Mouse (Mus musculus): Measurements from ENCODE around the gene Rplp2. TPM values are rescaled to one million over a fixed set of nuclear protein-coding genes. Genes with fewer than 3 reads are reported as not detected.

Gene Rplp2
- polyA plus RNA-seq, 1 experiment from 2014 or later = 704 TPM

DNA sequence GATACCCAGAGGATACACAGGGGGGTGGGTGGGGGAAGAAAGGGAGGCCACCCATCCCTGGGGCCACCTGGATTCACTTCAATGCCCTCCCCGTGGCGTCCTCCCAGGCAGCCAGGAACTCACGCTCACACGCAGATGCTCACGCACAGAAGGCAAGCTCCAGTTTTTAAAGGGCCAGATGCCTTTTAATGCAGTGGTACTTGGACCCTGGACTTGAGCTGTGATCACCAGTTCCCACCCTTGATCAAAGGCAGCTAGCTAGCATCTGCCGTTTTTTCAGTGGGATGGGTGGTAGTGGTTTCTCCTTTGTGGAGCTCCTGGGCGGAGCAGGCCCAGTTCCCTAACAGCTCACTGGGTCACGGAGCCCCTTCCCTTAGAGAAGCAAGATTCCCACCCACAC, 12.7 kb upstream of the Rplp2 start:
- peak overlapping the region; percentile 73 for H3K9ac ChIP-seq (ENCODE audit: low read length)
- 16% methylated on average over 8 of the region's 8 CpGs for WGBS
- H3K27me3 ChIP-seq (ENCODE audit: control insufficient read depth, insufficient read depth, low read length) = no peaks in the 10 kb centered on the region
- H3K9me3 ChIP-seq (replicated peaks; ENCODE audit: control insufficient read depth, low read length) = no peaks in the 10 kb centered on the region
- no peak for ATAC-seq (replicated peaks; ENCODE audit: extremely low read depth, insufficient read depth, low FRiP score)
- H3K4me2 ChIP-seq (ENCODE audit: low read depth, low read length) = peak overlapping the region; percentile 81
- peaks cover 18% of the 10 kb centered on the region for H3K36me3 ChIP-seq (ENCODE audit: control insufficient read depth, insufficient read depth)
- H3K4me3 ChIP-seq (ENCODE audit: low read length) = peak overlapping the region; percentile 64
- H3K27ac ChIP-seq (ENCODE audit: low read length) = peak overlapping the region; percentile 19
- H3K4me1 ChIP-seq (ENCODE audit: control insufficient read depth, insufficient read depth, low read length) = peaks cover 27% of the 10 kb centered on the region

- 3% methylated on average over 17 of the region's 17 CpGs for WGBS
- Histone ChIP-seq H3K27me3 (ENCODE audit: control insufficient read depth, insufficient read depth, low read length) (no peaks in the 10 kb centered on the region), H3K36me3 (ENCODE audit: control insufficient read depth, insufficient read depth) (peaks cover 18% of the 10 kb centered on the region)
Observed at GRCm38 (mm10) chr7:141435129-141435855, 11.9 kb upstream of the Rplp2 start.

DNA sequence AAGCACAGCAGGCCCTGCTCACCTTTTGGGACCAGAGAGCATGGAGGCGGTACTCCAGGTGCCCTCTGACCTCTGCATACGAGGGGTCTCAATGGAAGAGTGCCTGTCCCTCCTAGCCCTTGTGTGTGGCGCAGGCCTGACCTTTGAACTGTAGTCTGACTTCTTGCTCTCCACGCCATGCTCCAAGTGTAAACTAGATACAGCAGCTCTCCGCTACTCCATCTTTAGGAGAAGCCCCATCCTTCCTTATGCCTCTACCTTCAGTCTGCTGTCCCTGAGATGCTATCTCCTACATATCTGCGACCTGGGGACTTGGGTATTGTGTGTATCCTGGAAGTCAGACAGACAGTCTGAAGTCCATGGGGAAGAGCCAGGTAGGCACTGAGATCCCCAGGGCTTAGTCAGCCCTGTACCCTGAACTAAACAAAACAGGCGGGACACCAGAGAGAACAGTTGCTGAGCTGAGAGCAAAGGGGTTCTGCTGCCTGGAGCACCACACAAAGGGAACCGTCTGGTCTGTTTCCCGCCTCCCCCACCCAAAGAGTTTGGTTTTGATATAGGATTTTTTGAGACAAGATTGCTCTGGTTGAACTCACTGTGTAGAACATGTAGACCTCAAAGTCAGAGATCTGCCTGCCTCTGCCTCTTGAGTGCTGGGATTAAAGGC, 11.2 kb upstream of the Rplp2 start:
- no peak overlapping the region for H3K4me2 ChIP-seq (ENCODE audit: low read depth, low read length)

More at GRCm38 (mm10) chr7:141435129-141435855, 11.9 kb upstream of the Rplp2 start:
- peak overlapping the region; percentile 64 for H3K4me3 ChIP-seq (ENCODE audit: low read length)
- H3K4me2 ChIP-seq (ENCODE audit: low read depth, low read length) = peak overlapping the region; percentile 81
- H3K9me3 ChIP-seq (replicated peaks; ENCODE audit: control insufficient read depth, low read length) = no peaks in the 10 kb centered on the region
- peak overlapping the region; percentile 19 for H3K27ac ChIP-seq (ENCODE audit: low read length)
- ATAC-seq (replicated peaks; ENCODE audit: extremely low read depth, insufficient read depth, low FRiP score) = peak; percentile 43
- peak overlapping the region; percentile 73 for H3K9ac ChIP-seq (ENCODE audit: low read length)
- peaks cover 21% of the 10 kb centered on the region for H3K4me1 ChIP-seq (ENCODE audit: control insufficient read depth, insufficient read depth, low read length)

GRCm38 (mm10) chr7:141436523-141436892, 10.7 kb upstream of the Rplp2 start:
- Histone ChIP-seq H3K27ac (ENCODE audit: low read length) (no peak overlapping the region), H3K4me3 (ENCODE audit: low read length) (peak overlapping the region; percentile 74), H3K9ac (ENCODE audit: low read length) (peak overlapping the region; percentile 77), H3K4me2 (ENCODE audit: low read depth, low read length) (peak overlapping the region; percentile 74), H3K36me3 (ENCODE audit: control insufficient read depth, insufficient read depth) (peaks cover 10% of the 10 kb centered on the region), H3K27me3 (ENCODE audit: control insufficient read depth, insufficient read depth, low read length) (no peaks in the 10 kb centered on the region), H3K4me1 (ENCODE audit: control insufficient read depth, insufficient read depth, low read length) (peaks cover 27% of the 10 kb centered on the region), H3K9me3 (replicated peaks; ENCODE audit: control insufficient read depth, low read length) (no peaks in the 10 kb centered on the region)
- ATAC-seq (replicated peaks; ENCODE audit: extremely low read depth, insufficient read depth, low FRiP score) = no peak
- whole genome bisulfite sequencing = 70% methylated on average over 2 of the region's 2 CpGs

More for the DNA sequence above, 11.2 kb upstream of the Rplp2 start:
- Histone ChIP-seq H3K27ac (ENCODE audit: low read length) (no peak overlapping the region), H3K9ac (ENCODE audit: low read length) (no peak overlapping the region), H3K4me3 (ENCODE audit: low read length) (no peak overlapping the region), H3K4me1 (ENCODE audit: control insufficient read depth, insufficient read depth, low read length) (peaks cover 27% of the 10 kb centered on the region), H3K9me3 (replicated peaks; ENCODE audit: control insufficient read depth, low read length) (no peaks in the 10 kb centered on the region), H3K27me3 (ENCODE audit: control insufficient read depth, insufficient read depth, low read length) (no peaks in the 10 kb centered on the region), H3K36me3 (ENCODE audit: control insufficient read depth, insufficient read depth) (peaks cover 12% of the 10 kb centered on the region)
- no peak for ATAC-seq (replicated peaks; ENCODE audit: extremely low read depth, insufficient read depth, low FRiP score)
- WGBS = 84% methylated on average over 9 of the region's 9 CpGs

GRCm38 (mm10) chr7:141437178-141438120, 9.7 kb upstream of the Rplp2 start, which contains the start of gene Slc25a22:
Gene Slc25a22 (minus strand): TSS chr7:141437892.
- Histone ChIP-seq H3K4me3 (ENCODE audit: low read length) (peak within 1 kb of the TSS; percentile 74), H3K27me3 (ENCODE audit: control insufficient read depth, insufficient read depth, low read length) (no peaks in the 10 kb centered on the region), H3K9me3 (replicated peaks; ENCODE audit: control insufficient read depth, low read length) (no peaks in the 10 kb centered on the region), H3K9ac (ENCODE audit: low read length) (peak within 1 kb of the TSS; percentile 77), H3K27ac (ENCODE audit: low read length) (peak within 1 kb of the TSS; percentile 58; the same call in 1 of the 2 replicates), H3K4me2 (ENCODE audit: low read depth, low read length) (peak within 1 kb of the TSS; percentile 74), H3K4me1 (ENCODE audit: control insufficient read depth, insufficient read depth, low read length) (peaks cover 29% of the 10 kb centered on the region), H3K36me3 (ENCODE audit: control insufficient read depth, insufficient read depth) (peaks cover 12% of the 10 kb centered on the region)
- peak; percentile 81 for ATAC-seq (replicated peaks; ENCODE audit: extremely low read depth, insufficient read depth, low FRiP score)
- WGBS = 6% methylated on average over 53 of the region's 53 CpGs

GRCm38 (mm10) chr7:141438201-141438968, 8.8 kb upstream of the Rplp2 start:
- Histone ChIP-seq H3K4me1 (ENCODE audit: control insufficient read depth, insufficient read depth, low read length) (peaks cover 39% of the 10 kb centered on the region), H3K9ac (ENCODE audit: low read length) (no peak overlapping the region), H3K9me3 (replicated peaks; ENCODE audit: control insufficient read depth, low read length) (no peaks in the 10 kb centered on the region), H3K27ac (ENCODE audit: low read length) (no peak overlapping the region), H3K36me3 (ENCODE audit: control insufficient read depth, insufficient read depth) (peaks cover 12% of the 10 kb centered on the region), H3K4me2 (ENCODE audit: low read depth, low read length) (no peak overlapping the region), H3K27me3 (ENCODE audit: control insufficient read depth, insufficient read depth, low read length) (no peaks in the 10 kb centered on the region), H3K4me3 (ENCODE audit: low read length) (no peak overlapping the region)
- 88% methylated on average over 12 of the region's 12 CpGs for WGBS
- ATAC-seq (replicated peaks; ENCODE audit: extremely low read depth, insufficient read depth, low FRiP score) = no peak

DNA sequence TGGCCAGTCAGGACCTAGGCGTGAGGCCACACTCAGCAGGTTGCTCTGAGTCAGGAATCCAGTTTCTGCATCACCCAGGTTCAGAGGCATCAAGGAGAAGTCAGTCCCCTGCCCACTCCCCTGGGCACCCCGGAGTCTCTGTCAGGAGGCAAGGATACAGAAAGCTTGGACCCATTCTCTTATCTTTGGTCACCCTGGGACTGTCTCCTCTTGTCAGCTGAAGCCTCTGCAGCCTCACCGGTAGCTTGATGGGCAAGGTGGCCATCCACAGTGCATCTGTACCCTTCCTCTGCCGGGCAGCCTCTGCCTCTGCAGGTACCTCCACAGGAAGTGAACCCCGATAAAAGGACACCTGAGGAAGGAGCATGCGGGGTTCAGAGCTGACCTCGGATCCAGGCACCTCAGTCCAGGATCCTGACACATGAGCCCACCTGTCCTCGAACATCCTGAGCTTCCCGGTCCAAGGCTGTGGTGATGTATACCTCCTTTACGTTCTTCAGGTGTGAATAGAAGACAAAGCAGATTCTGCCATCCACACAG, 8.0 kb upstream of the Rplp2 start:
- Histone ChIP-seq H3K4me2 (ENCODE audit: low read depth, low read length) (no peak overlapping the region), H3K4me3 (ENCODE audit: low read length) (no peak overlapping the region), H3K27me3 (ENCODE audit: control insufficient read depth, insufficient read depth, low read length) (no peaks in the 10 kb centered on the region), H3K4me1 (ENCODE audit: control insufficient read depth, insufficient read depth, low read length) (peaks cover 39% of the 10 kb centered on the region), H3K9ac (ENCODE audit: low read length) (no peak overlapping the region), H3K27ac (ENCODE audit: low read length) (no peak overlapping the region), H3K36me3 (ENCODE audit: control insufficient read depth, insufficient read depth) (peaks cover 10% of the 10 kb centered on the region), H3K9me3 (replicated peaks; ENCODE audit: control insufficient read depth, low read length) (no peaks in the 10 kb centered on the region)
- ATAC-seq (replicated peaks; ENCODE audit: extremely low read depth, insufficient read depth, low FRiP score) = no peak
- WGBS = 93% methylated on average over 10 of the region's 10 CpGs

GRCm38 (mm10) chr7:141439811-141440210, 7.4 kb upstream of the Rplp2 start:
- Histone ChIP-seq H3K4me2 (ENCODE audit: low read depth, low read length) (no peak overlapping the region), H3K9me3 (replicated peaks; ENCODE audit: control insufficient read depth, low read length) (no peaks in the 10 kb centered on the region), H3K27ac (ENCODE audit: low read length) (no peak overlapping the region), H3K27me3 (ENCODE audit: control insufficient read depth, insufficient read depth, low read length) (no peaks in the 10 kb centered on the region), H3K4me1 (ENCODE audit: control insufficient read depth, insufficient read depth, low read length) (peaks cover 35% of the 10 kb centered on the region), H3K9ac (ENCODE audit: low read length) (no peak overlapping the region), H3K4me3 (ENCODE audit: low read length) (no peak overlapping the region), H3K36me3 (ENCODE audit: control insufficient read depth, insufficient read depth) (peaks cover 10% of the 10 kb centered on the region)
- WGBS = 93% methylated on average over 11 of the region's 11 CpGs
- ATAC-seq (replicated peaks; ENCODE audit: extremely low read depth, insufficient read depth, low FRiP score) = no peak

All from heart, embryonic 16.5 days (tissue).